Mouse (Mus musculus) myocyte (in vitro differentiated cells): ENCODE data around the gene Lrrc41.

Experiments
- CEBPB ChIP-seq: IDR thresholded peaks from 2 replicates; pipeline ENCODE4 v1.6.1; 2011; ENCODE audit warnings: mild to moderate bottlenecking, moderate library complexity; ENCODE audit not compliant: poor library complexity, insufficient read depth, severe bottlenecking
- E2F4 ChIP-seq: IDR thresholded peaks from one replicate; pipeline ENCODE4 v1.6.1; 2011; ENCODE audit warnings: mild to moderate bottlenecking, control low read depth, moderate library complexity; ENCODE audit not compliant: insufficient read depth
- MAX ChIP-seq: IDR thresholded peaks from one replicate; pipeline ENCODE4 v1.6.1; 2011; ENCODE audit warnings: low read depth, mild to moderate bottlenecking, control low read depth
- MYOD1 ChIP-seq, 3 experiments: IDR thresholded peaks; one replicate each; pipeline ENCODE4 v1.6.1; 2011; ENCODE audit warnings: control low read depth in 2 of 3, low read depth in 2 of 3, mild to moderate bottlenecking in 2 of 3, moderate library complexity in 1 of 3; ENCODE audit not compliant: insufficient read length in 2 of 3, control insufficient read depth in 1 of 3
- MYOG ChIP-seq, 3 experiments: IDR thresholded peaks; one replicate each; pipeline ENCODE4 v1.6.1; 2011; ENCODE audit warnings: control low read depth in 2 of 3, low read depth in 2 of 3, mild to moderate bottlenecking in 2 of 3; ENCODE audit not compliant: insufficient read length in 2 of 3, control insufficient read depth in 1 of 3, insufficient read depth in 1 of 3
- POLR2A ChIP-seq: IDR thresholded peaks from one replicate; pipeline ENCODE4 v1.6.1; 2011; ENCODE audit warnings: low read depth, mild to moderate bottlenecking, control low read depth, moderate library complexity; ENCODE audit not compliant: insufficient read length
- POLR2AphosphoS2 ChIP-seq: IDR thresholded peaks from one replicate; pipeline ENCODE4 v1.6.1; 2011; ENCODE audit warnings: low read depth, control low read depth; ENCODE audit not compliant: insufficient read length
- SRF ChIP-seq: IDR thresholded peaks from one replicate; pipeline ENCODE4 v1.6.1; 2011; ENCODE audit warnings: low read depth; ENCODE audit not compliant: control insufficient read depth, insufficient read length
- TCF12 ChIP-seq: IDR thresholded peaks from one replicate; pipeline ENCODE4 v1.6.1; 2011; ENCODE audit warnings: mild to moderate bottlenecking, control low read depth; ENCODE audit not compliant: poor library complexity, insufficient read depth, severe bottlenecking
- TCF3 ChIP-seq: IDR thresholded peaks from one replicate; pipeline ENCODE4 v1.6.1; 2011; ENCODE audit warnings: low read depth, control low read depth; ENCODE audit not compliant: insufficient read length
- USF1 ChIP-seq: IDR thresholded peaks from one replicate; pipeline ENCODE4 v1.6.1; 2011; ENCODE audit warnings: low read depth, mild to moderate bottlenecking, control low read depth, moderate library complexity

- TF ChIP-seq MYOG (IDR thresholded peaks at IDR 0.05; ENCODE audit: control insufficient read depth in 1 of 3, insufficient read depth in 1 of 3, insufficient read length in 2 of 3, low read depth in 2 of 3) (no peak), TCF12 (no peak), POLR2AphosphoS2 (no peak), MAX (no peak), POLR2A (no peak), USF1 (no peak), CEBPB (no peak), SRF (no peak), E2F4 (no peak), MYOD1 (IDR thresholded peaks at IDR 0.05; ENCODE audit: control insufficient read depth in 1 of 3, insufficient read length in 2 of 3, low read depth in 2 of 3) (no peak), TCF3 (no peak)
Observed at GRCm38 (mm10) chr4:116048130-116048920, 26.7 kb upstream of the Lrrc41 start.
